Mouse (Mus musculus) cerebellum, adult 2 months (tissue): ENCODE data around the gene Gm10354. TPM values are rescaled to one million over a fixed set of nuclear protein-coding genes. Genes with fewer than 3 reads are reported as not detected.
"Not testable (repeated sequence)": the region's sequence is repeated elsewhere in the genome, so short reads cannot be mapped to it uniquely, and the experiment has no call there.

Experiments
- DNase-seq, 2 experiments: peaks; one replicate each; pipeline ENCODE4 v3.0.0; 2021
- H3K27ac ChIP-seq: fragments of 200-500 bp; 2 replicates; pipeline ENCODE4 v1.5.1; 2012; ENCODE audit warnings: low read length, control low read depth, inconsistent platforms; ENCODE audit not compliant: insufficient read depth
- H3K27me3 ChIP-seq: fragments of 200-500 bp; 2 replicates; pipeline ENCODE4 v1.6.1; 2012; ENCODE audit warnings: inconsistent platforms, mild to moderate bottlenecking, low read length, moderate library complexity; ENCODE audit not compliant: control insufficient read depth, insufficient read depth
- H3K4me1 ChIP-seq: fragments of 200-500 bp; 2 replicates; pipeline ENCODE4 v1.6.1; 2011; ENCODE audit warnings: low read length; ENCODE audit not compliant: control insufficient read depth, insufficient read depth
- H3K4me3 ChIP-seq: fragments of 200-500 bp; replicated peaks from 2 replicates; pipeline ENCODE3; 2011; ENCODE audit warnings: mild to moderate bottlenecking, low read depth, low read length, control low read depth; ENCODE audit not compliant: insufficient read depth
- WGBS: fragments of 180-500 bp; shearing (Covaris S2); methylation state at CpG from one replicate; pipeline ENCODE4 v1.1.7; 2018; 5-methylcytosine and 5-hydroxymethylcytosine counted together
- polyA plus RNA-seq: library from polyadenylated mRNA; depleted of rRNA; stranded (reverse); fragments of >200 nt; gene quantifications from 2 replicates; pipeline ENCODE4 v1.2.3, GENCODE M21; 2012

Gene Gm10354
- polyA plus RNA-seq, 1 experiment: not detected

GRCm38 (mm10) chr5:14990375-14991158, 11.8 kb upstream of the Gm10354 start:
- not testable (repeated sequence) for DNase-seq

DNA sequence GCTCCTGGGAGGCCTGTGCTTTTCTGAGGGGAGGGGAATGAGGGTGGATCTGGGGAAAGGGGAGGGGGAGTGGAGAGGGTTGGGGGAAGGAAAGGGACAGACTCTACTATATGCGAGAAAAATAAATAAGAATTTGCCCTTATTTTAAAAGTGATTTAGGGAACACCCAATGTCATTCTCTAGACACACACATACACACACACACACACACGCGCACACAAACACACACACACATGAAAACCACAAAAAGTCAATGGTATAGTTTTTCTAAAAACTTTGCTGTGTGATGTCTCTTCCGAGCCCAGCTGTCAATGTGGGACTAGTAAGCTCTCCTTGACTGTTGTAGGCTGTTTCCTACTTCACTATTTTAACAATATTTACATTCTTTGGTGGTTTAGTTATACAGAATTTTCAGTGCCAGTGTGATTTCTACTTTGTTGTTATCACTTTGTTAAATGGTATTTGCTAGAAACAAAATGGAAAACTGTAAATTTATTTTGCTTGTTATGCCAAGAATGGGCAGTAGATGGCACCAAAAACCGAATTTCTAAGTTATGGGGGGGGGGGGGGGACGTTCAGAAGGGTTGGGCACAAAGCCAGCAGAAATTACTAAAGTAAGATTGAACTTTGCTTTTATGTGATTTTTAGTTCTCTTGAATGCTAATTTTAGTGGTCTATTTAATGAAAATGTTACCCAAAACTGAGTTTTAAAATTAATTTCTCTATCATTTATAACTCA, 8.1 kb upstream of the Gm10354 start:
- H3K27me3 ChIP-seq, H3K27ac ChIP-seq: not testable (repeated sequence)

More at GRCm38 (mm10) chr5:14990375-14991158, 11.8 kb upstream of the Gm10354 start:
- H3K27me3 ChIP-seq, H3K27ac ChIP-seq, H3K4me1 ChIP-seq, H3K4me3 ChIP-seq: not testable (repeated sequence)
- 72% methylated on average over 8 of the region's 8 CpGs for WGBS

GRCm38 (mm10) chr5:14977368-14977767, 1.4 kb downstream of the Gm10354 start:
- WGBS: 68% methylated on average over 4 of the region's 4 CpGs
- H3K27ac ChIP-seq, H3K4me1 ChIP-seq, H3K4me3 ChIP-seq, H3K27me3 ChIP-seq, DNase-seq: not testable (repeated sequence)

More for the DNA sequence above, 8.1 kb upstream of the Gm10354 start:
- H3K4me1 ChIP-seq, DNase-seq, H3K4me3 ChIP-seq: not testable (repeated sequence)
- WGBS: 36% methylated on average over 6 of the region's 6 CpGs

DNA sequence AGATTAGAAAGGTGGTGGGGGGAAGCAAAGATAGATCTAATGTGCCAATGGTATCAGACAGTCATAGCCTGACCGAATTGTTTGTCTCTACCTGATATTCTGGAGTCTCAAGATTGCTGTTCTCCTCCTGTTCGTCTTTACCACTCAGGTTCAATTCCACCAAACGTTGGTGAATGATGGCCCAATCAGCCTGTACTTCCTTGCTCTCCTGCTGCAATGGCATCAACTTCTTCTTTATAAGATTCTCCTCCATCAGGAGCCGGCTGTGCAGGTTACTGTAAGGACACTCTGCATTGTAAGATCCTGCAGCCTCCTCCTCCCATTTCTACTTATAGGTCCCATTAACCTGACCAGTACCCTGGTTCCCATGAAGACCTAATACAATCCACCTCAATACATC, 3.4 kb downstream of the Gm10354 start:
- not testable (repeated sequence) for H3K27ac ChIP-seq, H3K4me1 ChIP-seq, DNase-seq, H3K4me3 ChIP-seq, H3K27me3 ChIP-seq
- WGBS: 63% methylated on average over 4 of the region's 4 CpGs

DNA sequence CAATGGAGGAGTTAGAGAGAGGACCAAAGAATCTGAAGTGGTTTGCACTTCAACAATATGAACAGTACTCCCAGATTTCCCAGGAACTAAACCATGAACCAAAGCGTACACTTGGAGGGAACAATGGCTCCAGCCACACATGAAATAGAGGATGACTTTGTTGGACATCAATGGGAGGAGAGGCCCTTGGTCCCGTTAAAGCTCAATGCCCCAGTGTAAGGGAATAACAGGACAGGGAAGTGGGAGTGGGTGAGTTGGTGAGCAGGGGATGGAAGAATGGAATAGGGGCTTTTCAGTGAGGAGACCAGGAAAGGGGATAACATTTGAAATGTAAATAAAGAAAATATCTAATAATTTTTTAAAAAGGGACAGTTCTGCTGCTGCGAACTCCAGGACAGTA, 5.9 kb downstream of the Gm10354 start:
- WGBS: 69% methylated on average over 3 of the region's 3 CpGs
- not testable (repeated sequence) for H3K27me3 ChIP-seq, DNase-seq, H3K4me3 ChIP-seq, H3K27ac ChIP-seq, H3K4me1 ChIP-seq

GRCm38 (mm10) chr5:14963821-14964220, 14.9 kb downstream of the Gm10354 start:
- not testable (repeated sequence) for H3K4me3 ChIP-seq, H3K27ac ChIP-seq, H3K27me3 ChIP-seq, DNase-seq, H3K4me1 ChIP-seq
- WGBS: 81% methylated on average over 13 of the region's 13 CpGs

DNA sequence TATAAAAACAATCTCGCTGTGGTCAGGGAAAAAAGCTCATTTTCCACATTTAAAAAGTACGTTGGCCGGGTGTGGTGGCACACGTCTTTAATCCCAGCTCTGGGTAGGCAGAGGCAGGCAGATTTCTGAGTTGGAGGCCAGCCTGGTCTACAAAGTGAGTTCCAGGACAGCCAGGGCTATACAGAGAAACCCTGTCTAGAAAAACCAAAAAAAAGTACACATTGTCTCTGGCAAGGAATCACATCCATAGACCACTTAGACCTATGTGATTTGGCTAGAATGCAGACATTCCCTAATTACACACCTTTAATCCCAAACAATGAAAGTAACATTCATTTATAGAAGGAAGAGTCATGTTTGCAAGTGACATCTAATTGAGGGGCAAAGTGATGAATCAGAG, 17.2 kb downstream of the Gm10354 start:
- DNase-seq, H3K27ac ChIP-seq, H3K27me3 ChIP-seq, H3K4me1 ChIP-seq, H3K4me3 ChIP-seq: not testable (repeated sequence)
- WGBS: 76% methylated on average over 4 of the region's 4 CpGs

GRCm38 (mm10) chr5:14955928-14956706, 22.6 kb downstream of the Gm10354 start:
- not testable (repeated sequence) for H3K4me3 ChIP-seq, H3K4me1 ChIP-seq, H3K27ac ChIP-seq, DNase-seq, H3K27me3 ChIP-seq
- WGBS: 90% methylated on average over 1 of the region's 1 CpGs

DNA sequence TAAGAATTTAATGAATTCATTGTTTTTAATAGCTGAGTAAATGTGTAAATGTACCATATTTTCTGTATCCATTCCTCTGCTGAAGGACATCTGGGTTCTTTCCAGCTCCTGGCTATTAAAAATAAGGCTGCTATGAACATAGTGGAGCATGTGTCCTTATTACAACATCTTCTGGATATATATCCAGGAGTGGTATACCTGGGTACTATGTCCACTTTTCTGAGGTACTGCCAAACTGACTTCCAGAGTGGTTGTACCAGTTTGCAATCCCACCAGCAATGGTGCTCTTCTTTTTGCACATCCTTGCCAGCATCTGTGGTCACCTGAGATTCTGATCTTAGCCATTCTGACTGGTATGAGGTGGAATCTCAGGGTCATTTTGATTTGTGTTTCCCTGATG, 25.1 kb downstream of the Gm10354 start:
- not testable (repeated sequence) for H3K27ac ChIP-seq

GRCm38 (mm10) chr5:14952749-14953148, 26.0 kb downstream of the Gm10354 start:
- DNase-seq, H3K27me3 ChIP-seq, H3K4me1 ChIP-seq, H3K4me3 ChIP-seq, H3K27ac ChIP-seq: not testable (repeated sequence)
- WGBS: 54% methylated on average over 3 of the region's 3 CpGs

More for the DNA sequence above, 25.1 kb downstream of the Gm10354 start:
- not testable (repeated sequence) for H3K4me1 ChIP-seq, H3K4me3 ChIP-seq, H3K27me3 ChIP-seq, DNase-seq

- not testable (repeated sequence) for H3K27me3 ChIP-seq, H3K27ac ChIP-seq, H3K4me1 ChIP-seq, DNase-seq, H3K4me3 ChIP-seq
- 67% methylated on average over 7 of the region's 7 CpGs for WGBS
These were observed 26.9 kb downstream of the Gm10354 start for GRCm38 (mm10) chr5:14951822-14952221.

DNA sequence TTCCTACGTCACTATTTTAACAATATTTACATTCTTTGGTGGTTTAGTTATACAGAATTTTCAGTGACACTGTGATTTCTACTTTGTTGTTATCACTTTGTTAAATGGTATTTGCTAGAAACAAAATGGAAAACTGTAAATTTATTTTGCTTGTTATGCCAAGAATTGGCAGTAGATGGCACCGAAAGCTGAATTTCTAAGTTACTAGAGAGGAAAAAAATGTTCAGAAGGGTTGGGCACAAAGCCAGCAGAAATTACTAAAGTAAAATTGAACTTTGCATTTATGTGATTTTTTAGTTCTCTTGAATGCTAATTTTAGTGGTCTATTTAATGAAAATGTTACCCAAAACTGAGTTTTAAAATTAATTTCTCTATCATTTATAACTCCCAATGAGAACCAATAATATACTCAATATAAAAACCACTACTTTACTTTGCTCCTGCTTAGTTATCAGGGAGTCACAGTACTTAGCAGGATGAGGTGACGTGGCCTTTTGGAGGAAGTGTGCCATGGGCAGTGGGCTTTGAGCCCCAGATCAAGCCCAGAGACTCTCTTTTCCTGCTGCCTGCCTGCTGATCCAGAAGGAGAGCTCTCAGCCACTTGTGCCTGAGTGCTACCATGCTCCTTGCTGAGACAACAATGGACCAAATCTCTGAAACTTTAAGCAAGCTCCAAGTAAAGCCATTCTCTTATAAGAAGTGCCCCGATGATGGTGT, 31.1 kb downstream of the Gm10354 start:
- not testable (repeated sequence) for DNase-seq, H3K27me3 ChIP-seq, H3K4me3 ChIP-seq, H3K27ac ChIP-seq, H3K4me1 ChIP-seq
- WGBS: 57% methylated on average over 4 of the region's 4 CpGs
